Mouse (Mus musculus): ENCODE measurements around the gene Gm5089.

- no peak for TF ChIP-seq POLR2A (IDR thresholded peaks at IDR 0.05; ENCODE audit: control insufficient read depth, extremely low read depth, insufficient read depth, low read length, poor library complexity)
- TF ChIP-seq CTCF (IDR thresholded peaks at IDR 0.05; ENCODE audit: borderline replicate concordance, control insufficient read depth, extremely low read depth, insufficient read depth, low read length, poor library complexity): no peak
Measured at GRCm38 (mm10) chr14:122478574-122479011, 27.7 kb upstream of the Gm5089 start.
